Mouse (Mus musculus) CD4-positive helper T cell, adult 2 months (primary cell): ENCODE data around the gene Olfr1366.
"Not testable (repeated sequence)": the region's sequence is repeated elsewhere in the genome, so short reads cannot be mapped to it uniquely, and the experiment has no call there.

ENCODE experiments used
- DNase-seq: peaks from one replicate; pipeline ENCODE4 v3.0.0-alpha.2; 2012; ENCODE audit warnings: low read depth, missing footprints, low spot score

Gene Olfr1366

GRCm38 (mm10) chr13:21542708-21543107 is at the start of gene Olfr1366:
Olfr1366 (minus strand) TSS chr13:21542808.
- no peak for DNase-seq

GRCm38 (mm10) chr13:21591618-21592017 is 49.0 kb upstream of the Olfr1366 start:
- DNase-seq: no peak

- no peak for DNase-seq
These were observed 39.1 kb upstream of the Olfr1366 start, which contains the start of gene Olfr1364 for GRCm38 (mm10) chr13:21581659-21582058. Olfr1364 (minus strand) TSS chr13:21581759.

GRCm38 (mm10) chr13:21559793-21560192 is 17.2 kb upstream of the Olfr1366 start, which contains the start of gene Olfr1535:
Olfr1535 (minus strand) TSS chr13:21559893.
- DNase-seq: no peak

GRCm38 (mm10) chr13:21550416-21551110 is 8.0 kb upstream of the Olfr1366 start:
- no peak for DNase-seq

- DNase-seq: no peak
These were observed 6.9 kb upstream of the Olfr1366 start for GRCm38 (mm10) chr13:21549487-21549886.

- DNase-seq: peak; percentile 87
These were observed 11.8 kb downstream of the Olfr1366 start, which contains the start of gene Zkscan8 for GRCm38 (mm10) chr13:21530781-21531201. Zkscan8 (minus strand) TSS chr13:21531120.

GRCm38 (mm10) chr13:21530136-21530535 is 12.5 kb downstream of the Olfr1366 start:
- no peak for DNase-seq

GRCm38 (mm10) chr13:21506221-21506649 is 36.4 kb downstream of the Olfr1366 start:
- peak; percentile 92 for DNase-seq

- no peak for DNase-seq
These were observed 40.3 kb downstream of the Olfr1366 start for GRCm38 (mm10) chr13:21502296-21502695.

GRCm38 (mm10) chr13:21501182-21501581 is 41.4 kb downstream of the Olfr1366 start, which contains the start of gene Gm11273:
Gm11273 (minus strand) TSS chr13:21501418.
- DNase-seq: not testable (repeated sequence)

GRCm38 (mm10) chr13:21495080-21495479 is 47.5 kb downstream of the Olfr1366 start, which contains the start of gene AK157302:
AK157302 (plus strand) TSS chr13:21495223.
- DNase-seq: no peak

GRCm38 (mm10) chr13:21492847-21493246 is 49.8 kb downstream of the Olfr1366 start:
- DNase-seq: no peak

- no peak for DNase-seq
These were observed 55.7 kb downstream of the Olfr1366 start for GRCm38 (mm10) chr13:21486881-21487280.
